Mouse (Mus musculus) right cerebral cortex, adult 18-20 months (tissue): ENCODE measurements at regions not wholly inside any gene's neighbourhood (a gene's known extent, or its start where the extent isn't known, plus 50 kb on each side); places are given as distances from the start of the nearest gene placed in this dataset.
A peak's percentile ranks its signal among the peaks of the same experiment; 100 is the strongest.

Experiments
- DNase-seq: peaks from one replicate; pipeline ENCODE4 v3.0.0; 2022; ENCODE audit warnings: mixed read lengths

GRCm38 (mm10) chrX:39433918-39434317, 87.9 kb downstream of the Cypt15 start:
- DNase-seq, result peak; percentile 44
